Mouse (Mus musculus) limb, embryonic 14.5 days (tissue): ENCODE results near the gene Doc2g. TPM values are rescaled to one million over a fixed set of nuclear protein-coding genes. Genes with fewer than 3 reads are reported as not detected.
A peak's percentile ranks its signal among the peaks of the same experiment; 100 is the strongest.

Source experiments
- ATAC-seq: fragments of 200-750 bp; cut with Nextera tagmentation; 2 replicates; pipeline ENCODE4 v1.8.0; 2017; ENCODE audit warnings: low read depth, moderate number of reproducible peaks, moderate TSS enrichment; ENCODE audit not compliant: low FRiP score
- DNase-seq: peaks from one replicate; pipeline ENCODE4 v3.0.0-alpha.2; 2015; ENCODE audit warnings: low spot score
- H3K27ac ChIP-seq: fragments of 300-500 bp; sonication (generic); replicated peaks from 2 replicates; pipeline ENCODE4 v1.5.1; 2014; ENCODE audit warnings: low read depth, mild to moderate bottlenecking, low read length, moderate library complexity, mixed read lengths
- H3K27me3 ChIP-seq: fragments of 300-500 bp; sonication (generic); 2 replicates; pipeline ENCODE4 v1.6.1; 2014; ENCODE audit warnings: low read length, mixed read lengths; ENCODE audit not compliant: control insufficient read depth, insufficient read depth
- H3K36me3 ChIP-seq: fragments of 300-500 bp; sonication (generic); 2 replicates; pipeline ENCODE4 v1.6.1; 2014; ENCODE audit warnings: mild to moderate bottlenecking, low read length, moderate library complexity, mixed read lengths; ENCODE audit not compliant: control insufficient read depth, insufficient read depth
- H3K4me1 ChIP-seq: fragments of 300-500 bp; sonication (generic); 2 replicates; pipeline ENCODE4 v1.6.1; 2014; ENCODE audit warnings: antibody characterized with exemption, low read length, mixed read lengths; ENCODE audit not compliant: control insufficient read depth, insufficient read depth
- H3K4me2 ChIP-seq: fragments of 300-500 bp; sonication (generic); replicated peaks from 2 replicates; pipeline ENCODE4 v1.6.1; 2014; ENCODE audit warnings: low read depth, mild to moderate bottlenecking, low read length, moderate library complexity; ENCODE audit not compliant: severe bottlenecking
- H3K4me3 ChIP-seq: fragments of 300-500 bp; sonication (generic); replicated peaks from 2 replicates; pipeline ENCODE4 v1.5.1; 2014; ENCODE audit warnings: low read length
- H3K9ac ChIP-seq: fragments of 300-500 bp; sonication (generic); 2 replicates; pipeline ENCODE4 v1.6.1; 2014; ENCODE audit warnings: mild to moderate bottlenecking, low read depth, low read length, moderate library complexity; ENCODE audit not compliant: severe bottlenecking
- H3K9me3 ChIP-seq: fragments of 300-500 bp; sonication (generic); 2 replicates; pipeline ENCODE4 v1.6.1; 2016; ENCODE audit warnings: low read length; ENCODE audit not compliant: control insufficient read depth
- POLR2A ChIP-seq: fragments of 200-500 bp; IDR thresholded peaks from 2 replicates; pipeline ENCODE4 v1.8.0; 2012; ENCODE audit warnings: inconsistent platforms, mild to moderate bottlenecking, moderate library complexity, borderline replicate concordance; ENCODE audit not compliant: insufficient read depth, insufficient read length; ENCODE audit errors: extremely low read depth
- WGBS: fragments of 180-500 bp; shearing (Covaris S2); extraction: QIAGEN DNeasy Blood & Tissue Kit; methylation state at CpG from one replicate; pipeline ENCODE4 v1.1.7; 2014; 5-methylcytosine and 5-hydroxymethylcytosine counted together
- polyA plus RNA-seq, 2 experiments: library from polyadenylated mRNA; depleted of rRNA in 1 of 2; stranded (reverse) in 1 of 2; unstranded in 1 of 2; fragments of >200 nt; fragmentation: Nextera tagmentation in 1 of 2; extraction: Ambion mirVana in 1 of 2; gene quantifications; 2 replicates each; pipeline versions ENCODE4 v1.2.1 to v1.2.3; 2012 to 2014

The Doc2g gene
- polyA plus RNA-seq, 2 experiments, result 3.4 to 19.6 TPM

- 63% methylated on average over 7 of the region's 7 CpGs for WGBS
- no peak overlapping the region for H3K4me3 ChIP-seq
These were observed 7.0 kb upstream of the Doc2g start for GRCm38 (mm10) chr19:3996106-3996505.

GRCm38 (mm10) chr19:3996747-3997146, 6.4 kb upstream of the Doc2g start:
- DNase-seq (no peak), ATAC-seq (no peak)
- H3K9me3 ChIP-seq, result no peaks in the 10 kb centered on the region
- no peaks in the 10 kb centered on the region for H3K36me3 ChIP-seq
- H3K4me1 ChIP-seq, result peaks cover 12% of the 10 kb centered on the region
- whole genome bisulfite sequencing, result 75% methylated on average over 8 of the region's 8 CpGs
- H3K4me3 ChIP-seq, result no peak overlapping the region
- TF ChIP-seq POLR2A, result no peak
- H3K27ac ChIP-seq, result no peak overlapping the region
- H3K4me2 ChIP-seq, result no peak overlapping the region
- no peaks in the 10 kb centered on the region for H3K27me3 ChIP-seq
- H3K9ac ChIP-seq, result no peak overlapping the region

More at GRCm38 (mm10) chr19:3996106-3996505, 7.0 kb upstream of the Doc2g start:
- ATAC-seq (no peak), DNase-seq (no peak)
- H3K36me3 ChIP-seq, result no peaks in the 10 kb centered on the region
- no peak for TF ChIP-seq POLR2A
- peaks cover 7% of the 10 kb centered on the region for H3K4me1 ChIP-seq
- no peak overlapping the region for H3K4me2 ChIP-seq
- H3K27ac ChIP-seq, result no peak overlapping the region
- no peaks in the 10 kb centered on the region for H3K27me3 ChIP-seq
- H3K9me3 ChIP-seq, result no peaks in the 10 kb centered on the region
- H3K9ac ChIP-seq, result no peak overlapping the region

GRCm38 (mm10) chr19:3997231-3997630, 5.9 kb upstream of the Doc2g start:
- peaks cover 12% of the 10 kb centered on the region for H3K4me1 ChIP-seq
- H3K9me3 ChIP-seq, result no peaks in the 10 kb centered on the region
- TF ChIP-seq POLR2A, result no peak
- 64% methylated on average over 8 of the region's 8 CpGs for WGBS
- H3K9ac ChIP-seq, result no peak overlapping the region
- no peaks in the 10 kb centered on the region for H3K36me3 ChIP-seq
- H3K27ac ChIP-seq, result no peak overlapping the region
- no peaks in the 10 kb centered on the region for H3K27me3 ChIP-seq
- DNase-seq (no peak), ATAC-seq (no peak)
- no peak overlapping the region for H3K4me3 ChIP-seq
- no peak overlapping the region for H3K4me2 ChIP-seq

GRCm38 (mm10) chr19:3998335-3998734, 4.8 kb upstream of the Doc2g start:
- ATAC-seq (no peak), DNase-seq (no peak)
- H3K27me3 ChIP-seq, result no peaks in the 10 kb centered on the region
- H3K9ac ChIP-seq, result no peak overlapping the region
- no peak overlapping the region for H3K4me3 ChIP-seq
- WGBS, result 68% methylated on average over 8 of the region's 8 CpGs
- H3K4me2 ChIP-seq, result no peak overlapping the region
- H3K36me3 ChIP-seq, result no peaks in the 10 kb centered on the region
- TF ChIP-seq POLR2A, result no peak
- H3K9me3 ChIP-seq, result no peaks in the 10 kb centered on the region
- no peak overlapping the region for H3K27ac ChIP-seq
- H3K4me1 ChIP-seq, result peaks cover 12% of the 10 kb centered on the region

GRCm38 (mm10) chr19:3999121-3999730, 3.9 kb upstream of the Doc2g start:
- Histone ChIP-seq H3K4me3 (no peak overlapping the region; the same call in 1 of the 2 replicates), H3K4me2 (peak overlapping the region; percentile 85), H3K4me1 (peaks cover 12% of the 10 kb centered on the region), H3K9me3 (no peaks in the 10 kb centered on the region), H3K27me3 (no peaks in the 10 kb centered on the region), H3K27ac (no peak overlapping the region), H3K36me3 (peaks cover 3% of the 10 kb centered on the region; the same call in 1 of the 2 replicates), H3K9ac (no peak overlapping the region)
- no peak for ATAC-seq
- WGBS, result 90% methylated on average over 9 of the region's 9 CpGs
- TF ChIP-seq POLR2A, result no peak
- no peak for DNase-seq
